Mouse (Mus musculus) embryonic fibroblast, embryonic 13.5 days (primary cell): ENCODE data around the gene Rnf44. TPM values are rescaled to one million over a fixed set of nuclear protein-coding genes. Genes with fewer than 3 reads are reported as not detected.

Source experiments
- H3K27ac ChIP-seq: 2 replicates; pipeline ENCODE4 v1.5.1; 2012; ENCODE audit warnings: low read length, control low read depth, inconsistent platforms; ENCODE audit not compliant: insufficient read depth
- H3K4me1 ChIP-seq: 2 replicates; pipeline ENCODE4 v1.6.1; 2011; ENCODE audit warnings: low read length; ENCODE audit not compliant: control insufficient read depth, insufficient read depth
- H3K4me3 ChIP-seq: 2 replicates; pipeline ENCODE4 v1.5.1; 2011; ENCODE audit warnings: mild to moderate bottlenecking, control low read depth, low read length; ENCODE audit not compliant: insufficient read depth
- CTCF ChIP-seq: IDR thresholded peaks from 2 replicates; pipeline ENCODE4 v1.5.1; 2011; ENCODE audit warnings: mild to moderate bottlenecking, control low read depth, low read length, moderate library complexity, borderline replicate concordance; ENCODE audit not compliant: insufficient read depth
- POLR2A ChIP-seq: IDR thresholded peaks from 2 replicates; pipeline ENCODE4 v1.6.1; 2011; ENCODE audit warnings: low read depth, mild to moderate bottlenecking, control low read depth, low read length, moderate library complexity
- polyA plus RNA-seq: library from polyadenylated mRNA; stranded (reverse); fragments of >200 nt; gene quantifications from 2 replicates; pipeline ENCODE4 v1.2.4, GENCODE M21; 2011; ENCODE audit warnings: low read depth; ENCODE audit not compliant: missing spikeins, insufficient read length

Gene Rnf44
- polyA plus RNA-seq, 1 experiment: 39.2 TPM

DNA sequence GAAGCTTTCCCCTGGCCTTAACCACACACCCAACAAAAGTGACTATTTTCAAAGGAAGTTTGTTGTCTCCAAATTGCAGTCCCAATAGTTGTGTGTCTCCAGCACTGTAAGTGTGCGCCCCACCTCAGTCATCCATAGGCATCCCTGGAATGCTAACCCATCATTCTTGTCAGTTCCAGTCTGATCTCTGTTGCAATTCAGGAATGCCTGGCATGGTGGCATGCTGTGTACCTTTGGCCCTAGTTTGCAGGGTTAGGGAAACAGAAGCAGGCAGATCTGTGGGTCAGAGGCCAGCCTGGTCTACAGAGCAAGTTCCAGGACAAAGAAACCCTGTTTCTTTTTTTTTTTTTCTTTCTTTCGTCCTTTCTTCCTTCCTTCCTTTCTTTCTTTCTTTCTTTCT lies 23.2 kb downstream of the Rnf44 start:
- no peak for TF ChIP-seq CTCF
- TF ChIP-seq POLR2A: no peak
- Histone ChIP-seq H3K27ac (no peak overlapping the region), H3K4me3 (no peak overlapping the region), H3K4me1 (peaks cover 2% of the 10 kb centered on the region; the same call in 1 of the 2 replicates)

DNA sequence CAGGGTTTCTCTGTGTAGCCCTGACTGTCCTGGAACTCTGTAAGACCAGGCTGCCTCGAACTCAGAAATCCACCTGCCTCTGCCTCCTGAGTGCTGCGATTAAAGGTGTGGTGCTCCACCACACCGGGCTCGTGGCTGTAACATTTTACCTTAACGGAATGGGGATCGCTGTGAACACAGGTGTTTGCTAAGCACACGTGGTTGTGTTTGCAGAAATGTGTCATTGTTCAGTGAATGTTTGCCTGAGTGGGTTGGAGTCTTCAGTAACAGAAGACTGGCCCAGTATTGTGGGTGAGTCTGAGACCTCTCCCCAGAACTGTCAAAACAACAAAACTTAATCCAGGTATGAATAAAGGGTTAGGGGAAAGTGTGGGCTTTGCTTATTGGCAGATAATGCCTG lies 28.6 kb downstream of the Rnf44 start:
- Histone ChIP-seq H3K4me1 (no peaks in the 10 kb centered on the region), H3K27ac (no peak overlapping the region), H3K4me3 (no peak overlapping the region)
- no peak for TF ChIP-seq CTCF
- TF ChIP-seq POLR2A: no peak

DNA sequence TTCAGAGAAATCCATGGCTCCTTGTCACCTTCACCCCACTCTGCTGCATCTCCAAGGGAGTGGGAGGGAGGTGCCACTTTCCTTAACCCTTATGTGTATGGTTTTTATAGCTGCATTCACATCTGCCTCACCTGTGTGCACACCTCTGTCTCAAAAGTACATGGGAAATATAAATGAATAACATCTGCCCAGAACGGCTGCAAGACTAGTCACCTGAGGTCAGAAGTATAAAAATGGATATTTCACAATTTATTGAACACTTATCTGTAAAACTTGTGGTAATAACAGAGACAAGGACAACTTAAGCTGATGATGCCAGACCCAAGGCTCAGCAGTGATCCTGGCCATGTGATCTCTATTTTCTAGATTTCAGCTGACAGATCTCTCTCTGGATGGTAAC lies 29.2 kb downstream of the Rnf44 start:
- Histone ChIP-seq H3K4me3 (no peak overlapping the region), H3K27ac (no peak overlapping the region), H3K4me1 (no peaks in the 10 kb centered on the region)
- no peak for TF ChIP-seq CTCF
- no peak for TF ChIP-seq POLR2A

DNA sequence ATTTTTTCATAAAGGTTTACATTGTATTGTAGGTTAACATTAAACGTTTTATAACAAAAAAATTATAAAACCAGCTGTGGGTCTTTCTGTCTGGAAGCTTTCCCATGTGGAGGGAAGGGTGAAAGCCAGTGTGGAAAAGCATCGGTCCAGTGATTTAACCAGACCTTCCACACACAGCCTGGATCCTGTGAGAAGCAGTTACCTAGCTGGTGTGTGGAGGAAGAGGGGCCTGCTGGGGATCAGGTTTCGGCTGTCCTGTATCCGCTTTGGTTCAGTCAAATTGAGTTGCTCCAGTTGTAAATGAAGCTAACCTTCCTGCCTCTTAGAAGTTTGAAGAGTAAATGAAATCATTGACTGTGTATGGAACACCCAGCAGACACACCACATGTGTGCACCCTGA lies 29.7 kb downstream of the Rnf44 start:
- Histone ChIP-seq H3K27ac (no peak overlapping the region), H3K4me3 (no peak overlapping the region), H3K4me1 (no peaks in the 10 kb centered on the region)
- TF ChIP-seq POLR2A: no peak
- TF ChIP-seq CTCF: no peak

DNA sequence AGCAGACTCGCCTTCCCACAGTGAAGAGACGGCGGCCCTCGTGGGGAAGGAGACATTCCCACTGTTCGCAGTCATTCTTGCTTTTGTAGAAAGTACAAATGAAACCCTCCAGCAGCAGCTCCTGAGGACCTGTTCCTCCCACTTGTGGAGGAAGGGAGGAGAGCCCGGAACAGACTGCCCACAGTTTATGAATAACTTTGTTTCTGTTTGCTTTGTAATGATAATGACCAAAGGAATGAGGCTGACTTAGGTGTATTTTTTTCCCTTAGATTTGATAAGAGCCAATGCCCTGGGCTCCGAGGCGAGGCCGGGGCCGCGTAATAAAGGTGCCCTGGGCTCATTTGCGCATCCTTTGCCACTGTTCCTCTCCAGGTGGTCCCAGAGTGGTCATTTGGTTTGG lies 32.3 kb downstream of the Rnf44 start:
- Histone ChIP-seq H3K27ac (no peak overlapping the region), H3K4me3 (no peak overlapping the region), H3K4me1 (no peaks in the 10 kb centered on the region)
- TF ChIP-seq POLR2A (no peak), CTCF (no peak)

DNA sequence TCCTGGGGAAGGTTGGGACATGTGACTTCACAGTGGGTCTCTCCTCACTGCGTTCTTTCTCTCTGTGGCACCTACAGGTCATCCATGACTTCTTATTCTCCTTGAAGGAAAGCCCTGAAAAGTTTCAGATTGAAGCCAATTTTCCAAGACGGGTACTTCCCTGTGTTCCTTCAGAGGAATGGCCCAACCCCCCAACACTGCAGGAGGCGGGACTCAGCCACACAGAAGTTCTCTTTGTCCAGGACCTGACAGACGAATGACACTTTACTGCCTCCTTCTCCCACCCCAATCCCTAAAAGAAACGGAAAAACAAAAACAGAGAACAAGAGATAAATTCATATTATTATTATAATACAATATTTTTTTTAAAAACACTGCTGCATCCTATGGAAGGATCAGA lies 32.8 kb downstream of the Rnf44 start:
- Histone ChIP-seq H3K4me1 (no peaks in the 10 kb centered on the region), H3K27ac (no peak overlapping the region), H3K4me3 (no peak overlapping the region)
- TF ChIP-seq CTCF (no peak), POLR2A (no peak)

DNA sequence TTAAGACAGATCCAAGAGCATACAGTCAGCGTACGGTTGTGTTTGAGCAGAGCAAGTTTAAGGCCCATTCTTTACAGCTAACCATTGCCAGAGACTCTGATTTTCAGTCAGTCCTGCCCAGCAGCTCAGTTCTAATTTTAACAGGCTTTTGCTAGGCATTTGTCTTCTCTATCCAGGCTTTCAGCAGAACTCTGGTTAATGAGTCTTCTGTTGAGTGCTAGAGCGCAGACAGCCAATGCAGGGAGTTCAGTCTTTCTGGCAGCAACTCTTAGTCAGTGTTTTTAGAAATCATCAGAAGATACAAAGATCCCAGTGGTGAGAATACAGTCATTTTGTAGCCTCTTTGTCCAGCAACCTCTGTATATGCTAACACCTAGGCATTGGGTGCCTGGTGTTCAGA lies 43.2 kb downstream of the Rnf44 start:
- TF ChIP-seq CTCF (no peak), POLR2A (no peak)
- Histone ChIP-seq H3K27ac (no peak overlapping the region), H3K4me1 (0 out of 2 replicates have a peak, but pooled peaks cover 2% of the 10 kb centered on the region), H3K4me3 (no peak overlapping the region)

DNA sequence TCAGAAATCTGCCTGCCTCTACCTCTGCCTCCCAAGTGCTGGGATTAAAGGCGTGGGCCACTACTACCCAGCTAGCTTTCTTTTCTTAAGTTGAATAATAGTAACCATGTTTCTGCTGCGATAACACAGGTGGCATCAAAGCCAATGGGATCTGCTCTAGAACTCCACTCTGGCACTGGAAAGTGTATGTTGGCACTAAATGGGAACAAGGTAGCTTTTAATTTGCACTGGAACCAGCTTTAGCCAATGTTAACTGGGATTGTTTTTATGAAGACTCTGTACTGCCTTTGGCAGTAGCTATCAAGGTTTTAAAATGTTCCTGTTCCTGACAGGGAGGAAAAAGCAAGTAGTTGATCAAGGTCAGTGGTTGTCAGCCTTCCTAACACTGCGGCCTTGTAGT lies 58.7 kb downstream of the Rnf44 start:
- no peaks in the 10 kb centered on the region for H3K4me1 ChIP-seq
- TF ChIP-seq POLR2A: no peak
- TF ChIP-seq CTCF: no peak
- H3K4me3 ChIP-seq: no peak overlapping the region
- H3K27ac ChIP-seq: no peak overlapping the region

DNA sequence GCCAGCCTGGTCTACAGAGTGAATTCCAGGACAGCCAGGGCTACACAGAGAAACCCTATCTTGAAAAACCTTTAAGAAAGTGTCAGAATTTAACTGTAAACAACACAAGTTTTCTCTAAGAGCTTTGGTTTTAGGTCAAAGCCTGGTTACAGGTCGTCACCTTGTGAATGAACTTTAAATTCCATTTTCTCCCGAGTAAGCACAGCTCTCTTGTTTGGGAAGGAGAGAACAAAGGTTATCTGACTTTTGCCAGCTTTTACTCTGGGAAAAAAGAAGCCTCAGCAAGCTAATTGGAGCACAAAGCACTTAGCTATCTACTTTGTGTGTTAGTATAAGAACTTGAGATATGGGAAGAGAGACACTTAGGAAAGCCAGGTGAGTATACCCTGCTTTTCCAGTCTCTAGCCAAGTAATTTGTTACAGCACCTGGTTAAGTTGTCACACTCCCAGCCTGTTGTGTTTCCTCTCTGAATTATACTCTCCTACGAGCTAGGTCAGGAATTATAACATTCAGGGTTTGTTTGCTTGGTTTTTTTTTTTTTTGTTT lies 60.9 kb downstream of the Rnf44 start:
- Histone ChIP-seq H3K27ac (no peak overlapping the region), H3K4me3 (no peak overlapping the region), H3K4me1 (0 out of 2 replicates have a peak, but pooled peaks cover 2% of the 10 kb centered on the region)
- TF ChIP-seq CTCF (no peak), POLR2A (no peak)

Other genes starting within 250 kb of the Rnf44 start
- gene Thoc3, start 225.1 kb downstream of the Rnf44 start, polyA plus RNA-seq: 27.8 and 33.2 TPM in 2 replicates
- 16.1 and 18.4 TPM in 2 replicates for gene Simc1, start 190.1 kb downstream of the Rnf44 start, polyA plus RNA-seq
- 73.4 and 74.2 TPM in 2 replicates for gene 4833439L19Rik, start 128.5 kb downstream of the Rnf44 start, polyA plus RNA-seq
- 12.2 and 13.2 TPM in 2 replicates for gene Arl10, start 118.9 kb downstream of the Rnf44 start, polyA plus RNA-seq
- gene Nop16, start 103.8 kb downstream of the Rnf44 start, polyA plus RNA-seq: 28.9 and 36.4 TPM in 2 replicates
- 79.3 and 118 TPM in 2 replicates for gene Higd2a, start 103.7 kb downstream of the Rnf44 start, polyA plus RNA-seq
- 44.8 and 56.1 TPM in 2 replicates for gene Cltb, start 82.6 kb downstream of the Rnf44 start, polyA plus RNA-seq
- gene Faf2, start 72.1 kb downstream of the Rnf44 start, polyA plus RNA-seq: 88.6 and 90.5 TPM in 2 replicates
- gene Cdhr2, start 7.6 kb upstream of the Rnf44 start, polyA plus RNA-seq: not detected in 2 replicates
- gene Gprin1, start 56.0 kb upstream of the Rnf44 start, polyA plus RNA-seq: 0.42 and 0.61 TPM in 2 replicates
- not detected in 2 replicates for gene Sncb, start 72.7 kb upstream of the Rnf44 start, polyA plus RNA-seq
- gene Eif4e1b, start 90.1 kb upstream of the Rnf44 start, polyA plus RNA-seq: not detected in 2 replicates
- gene Tspan17, start 95.5 kb upstream of the Rnf44 start, polyA plus RNA-seq: 29.9 and 44.7 TPM in 2 replicates